Mouse (Mus musculus) heart, adult 2 months (tissue): Measurements from ENCODE around the gene Aym1. TPM values are rescaled to one million over a fixed set of nuclear protein-coding genes. Genes with fewer than 3 reads are reported as not detected.

Experiments used
- DNase-seq, 2 experiments: peaks; one replicate each; pipeline ENCODE4 v3.0.0; 2021
- H3K27ac ChIP-seq: fragments of 200-600 bp; 2 replicates; pipeline ENCODE4 v1.8.1; 2022
- H3K27me3 ChIP-seq: fragments of 200-500 bp; 2 replicates; pipeline ENCODE4 v1.6.1; 2012; ENCODE audit warnings: mild to moderate bottlenecking, low read length, inconsistent platforms, mixed read lengths; ENCODE audit not compliant: control insufficient read depth, insufficient read depth
- H3K36me3 ChIP-seq: fragments of 200-500 bp; 2 replicates; pipeline ENCODE4 v1.6.1; 2012; ENCODE audit warnings: low read length, inconsistent platforms; ENCODE audit not compliant: control insufficient read depth, insufficient read depth
- H3K4me1 ChIP-seq: fragments of 200-500 bp; 2 replicates; pipeline ENCODE4 v1.6.1; 2011; ENCODE audit warnings: low read length; ENCODE audit not compliant: control insufficient read depth, insufficient read depth
- H3K4me3 ChIP-seq: fragments of 200-600 bp; 2 replicates; pipeline ENCODE4 v1.8.1; 2022
- H3K79me2 ChIP-seq: fragments of 200-500 bp; replicated peaks from 2 replicates; pipeline ENCODE4 v1.6.1; 2012; ENCODE audit warnings: mild to moderate bottlenecking, inconsistent platforms, low read length, moderate library complexity, mixed read lengths; ENCODE audit not compliant: control insufficient read depth, insufficient read depth
- H3K9ac ChIP-seq: fragments of 200-500 bp; 2 replicates; pipeline ENCODE4 v1.6.1; 2012; ENCODE audit warnings: low read depth, mild to moderate bottlenecking, control low read depth, inconsistent platforms, low read length, mixed read lengths
- CTCF ChIP-seq: fragments of 200-600 bp; IDR thresholded peaks from 2 replicates; pipeline ENCODE4 v1.8.1; 2022; ENCODE audit warnings: antibody characterized with exemption, mild to moderate bottlenecking, moderate library complexity
- EP300 ChIP-seq: fragments of 200-500 bp; IDR thresholded peaks from 2 replicates; pipeline ENCODE4 v1.6.1; 2011; ENCODE audit warnings: low read depth, low read length, control low read depth; ENCODE audit not compliant: insufficient read depth
- POLR2A ChIP-seq: fragments of 200-500 bp; IDR thresholded peaks from 2 replicates; pipeline ENCODE4 v1.6.1; 2011; ENCODE audit warnings: mild to moderate bottlenecking, low read depth, low read length, control low read depth; ENCODE audit not compliant: insufficient read depth
- WGBS: fragments of 180-500 bp; shearing (Covaris S2); methylation state at CpG from one replicate; pipeline ENCODE4 v1.1.7; 2018; 5-methylcytosine and 5-hydroxymethylcytosine counted together
- intact Hi-C: fragments of 180-260 bp; cut with DNase I; formaldehyde crosslinking; loops from one replicate; pipeline ENCODE4 v1.15.1; 2025
- polyA plus RNA-seq: library from polyadenylated mRNA; depleted of rRNA; stranded (reverse); fragments of >200 nt; gene quantifications from 2 replicates; pipeline ENCODE4 v1.2.3, GENCODE M21; 2012
- total RNA-seq, 2 experiments: library from RNA; stranded (reverse); gene quantifications; 2 replicates each; pipeline ENCODE4 v1.2.3; 2021

Gene Aym1
- total and polyA plus RNA-seq, 3 experiments: not detected

- Histone ChIP-seq H3K79me2 (no peaks in the 10 kb centered on the region), H3K27me3 (peaks cover 8% of the 10 kb centered on the region), H3K4me3 (no peak overlapping the region), H3K9ac (no peak overlapping the region), H3K36me3 (no peaks in the 10 kb centered on the region), H3K4me1 (no peaks in the 10 kb centered on the region), H3K27ac (no peak overlapping the region)
- DNase-seq: no peak
- 91% methylated on average over 8 of the region's 8 CpGs for WGBS
- TF ChIP-seq EP300: no peak
- no peak for TF ChIP-seq CTCF
- no peak for TF ChIP-seq POLR2A
- intact Hi-C loops: no loop called here
Observed at GRCm38 (mm10) chr5:113329463-113329862, 27.6 kb upstream of the Aym1 start.

- intact Hi-C loops: no loop called here
- Histone ChIP-seq H3K79me2 (no peaks in the 10 kb centered on the region), H3K27me3 (peaks cover 11% of the 10 kb centered on the region), H3K36me3 (no peaks in the 10 kb centered on the region), H3K4me1 (no peaks in the 10 kb centered on the region), H3K9ac (no peak overlapping the region), H3K27ac (no peak overlapping the region), H3K4me3 (no peak overlapping the region)
- TF ChIP-seq CTCF (no peak), POLR2A (no peak), EP300 (no peak)
- no peak for DNase-seq
- WGBS: 80% methylated on average over 3 of the region's 3 CpGs
Observed at GRCm38 (mm10) chr5:113330202-113330601, 26.9 kb upstream of the Aym1 start.

GRCm38 (mm10) chr5:113332239-113332638 is 24.9 kb upstream of the Aym1 start:
- peaks cover 19% of the 10 kb centered on the region for H3K27me3 ChIP-seq
- no peak overlapping the region for H3K9ac ChIP-seq
- DNase-seq: no peak

DNA sequence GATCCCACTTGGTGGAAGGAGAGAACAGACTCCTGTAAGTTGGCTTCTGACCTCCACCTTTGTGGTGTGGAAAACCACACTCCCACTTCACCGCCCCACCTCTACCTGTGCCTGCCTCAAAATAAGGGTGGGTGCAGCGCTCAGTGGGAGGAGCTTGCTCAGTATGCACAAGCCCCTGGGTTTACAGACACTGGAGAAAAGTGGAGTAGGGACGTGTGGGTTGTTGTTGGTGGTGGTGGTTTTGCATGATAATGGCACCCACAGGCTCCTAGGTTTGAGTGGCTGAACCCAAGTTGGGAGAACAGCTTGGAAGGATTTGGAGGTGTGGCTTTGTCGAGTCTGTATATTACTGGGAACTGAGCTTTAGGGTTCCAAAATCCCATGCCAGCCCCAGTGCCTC is 24.2 kb upstream of the Aym1 start:
- Histone ChIP-seq H3K4me1 (no peaks in the 10 kb centered on the region), H3K9ac (no peak overlapping the region), H3K27ac (no peak overlapping the region), H3K27me3 (peaks cover 19% of the 10 kb centered on the region), H3K79me2 (no peaks in the 10 kb centered on the region), H3K4me3 (no peak overlapping the region), H3K36me3 (no peaks in the 10 kb centered on the region)
- no peak for TF ChIP-seq CTCF
- TF ChIP-seq EP300: no peak
- no peak for TF ChIP-seq POLR2A
- DNase-seq: no peak
- intact Hi-C loops: no loop called here
- WGBS: 47% methylated on average over 4 of the region's 4 CpGs

More at GRCm38 (mm10) chr5:113332239-113332638, 24.9 kb upstream of the Aym1 start:
- intact Hi-C loops: no loop called here
- no peak for TF ChIP-seq POLR2A
- peak; percentile 62 for TF ChIP-seq CTCF
- no peak for TF ChIP-seq EP300
- H3K4me1 ChIP-seq: no peaks in the 10 kb centered on the region
- no peak overlapping the region for H3K27ac ChIP-seq
- 24% methylated on average over 12 of the region's 12 CpGs for WGBS
- no peaks in the 10 kb centered on the region for H3K36me3 ChIP-seq
- H3K4me3 ChIP-seq: no peak overlapping the region
- no peaks in the 10 kb centered on the region for H3K79me2 ChIP-seq

- no peaks in the 10 kb centered on the region for H3K79me2 ChIP-seq
- no peaks in the 10 kb centered on the region for H3K4me1 ChIP-seq
- WGBS: 12% methylated on average over 34 of the region's 34 CpGs
- intact Hi-C loops: no loop called here
- TF ChIP-seq EP300: no peak
- TF ChIP-seq POLR2A: no peak
- TF ChIP-seq CTCF: no peak
- H3K36me3 ChIP-seq: no peaks in the 10 kb centered on the region
- H3K27ac ChIP-seq: no peak overlapping the region
- H3K4me3 ChIP-seq: no peak overlapping the region
- peaks cover 19% of the 10 kb centered on the region for H3K27me3 ChIP-seq
- DNase-seq: no peak
- H3K9ac ChIP-seq: no peak overlapping the region
Observed at GRCm38 (mm10) chr5:113334621-113335530, 22.2 kb upstream of the Aym1 start.

- Histone ChIP-seq H3K4me3 (no peak overlapping the region), H3K79me2 (no peaks in the 10 kb centered on the region), H3K9ac (no peak overlapping the region), H3K36me3 (no peaks in the 10 kb centered on the region), H3K27me3 (peaks cover 19% of the 10 kb centered on the region), H3K27ac (no peak overlapping the region), H3K4me1 (no peaks in the 10 kb centered on the region)
- peak; percentile 14 to 27 for DNase-seq
- intact Hi-C loops: no loop called here
- WGBS: under 1% methylated on average over 17 of the region's 17 CpGs
- TF ChIP-seq CTCF: no peak
Observed at GRCm38 (mm10) chr5:113335732-113336131, 21.4 kb upstream of the Aym1 start.
